Mouse (Mus musculus) CH12.LX (cell line): ENCODE results near the gene Hivep2.

Source experiments
- CTCF ChIP-seq, 2 experiments: IDR thresholded peaks in 1 of 2; conservative IDR thresholded peaks in 1 of 2; 2 replicates each; pipeline ENCODE4 v1.5.1; 2011 to 2012; ENCODE audit warnings: low read depth in 2 of 2, low read length in 2 of 2, improper control_type of control experiment in 1 of 2, inconsistent platforms in 1 of 2, mild to moderate bottlenecking in 1 of 2, moderate library complexity in 1 of 2
- ELF1 ChIP-seq: IDR thresholded peaks from 2 replicates; pipeline ENCODE4 v1.6.1; 2014; ENCODE audit warnings: low read depth, mild to moderate bottlenecking, inconsistent platforms, low read length, improper control_type of control experiment
- EP300 ChIP-seq: IDR thresholded peaks from 2 replicates; pipeline ENCODE4 v1.6.1; 2011; ENCODE audit warnings: low read length, improper control_type of control experiment
- IRF4 ChIP-seq: IDR thresholded peaks from 2 replicates; pipeline ENCODE4 v1.6.1; 2014; ENCODE audit warnings: low read depth, mild to moderate bottlenecking, inconsistent platforms, low read length, improper control_type of control experiment
- KAT2A ChIP-seq: IDR thresholded peaks from 2 replicates; pipeline ENCODE4 v1.6.1; 2012; ENCODE audit warnings: low read length, improper control_type of control experiment, inconsistent platforms; ENCODE audit not compliant: insufficient replicate concordance
- MAFK ChIP-seq: IDR thresholded peaks from 2 replicates; pipeline ENCODE4 v1.6.1; 2011; ENCODE audit warnings: low read length, improper control_type of control experiment; ENCODE audit not compliant: insufficient replicate concordance
- MAZ ChIP-seq: IDR thresholded peaks from 2 replicates; pipeline ENCODE4 v1.6.1; 2012; ENCODE audit warnings: low read depth, mild to moderate bottlenecking, inconsistent platforms, low read length, improper control_type of control experiment, moderate library complexity
- POLR2A ChIP-seq: IDR thresholded peaks from 2 replicates; pipeline ENCODE4 v1.6.1; 2011; ENCODE audit warnings: low read depth, mild to moderate bottlenecking, improper control_type of control experiment, low read length
- UBTF ChIP-seq: IDR thresholded peaks from 2 replicates; pipeline ENCODE4 v1.6.1; 2012; ENCODE audit warnings: low read depth, mild to moderate bottlenecking, inconsistent platforms, low read length, improper control_type of control experiment, moderate library complexity
- USF2 ChIP-seq: conservative IDR thresholded peaks from 2 replicates; pipeline ENCODE4 v1.6.1; 2011; ENCODE audit warnings: low read depth, low read length, improper control_type of control experiment
- ZNF384 ChIP-seq: IDR thresholded peaks from 2 replicates; pipeline ENCODE4 v1.6.1; 2012; ENCODE audit warnings: low read depth, low read length, improper control_type of control experiment, inconsistent platforms

GRCm38 (mm10) chr10:13971268-13971667 lies 5.4 kb downstream of the Hivep2 start:
- TF ChIP-seq POLR2A = no peak
- TF ChIP-seq KAT2A = no peak
- TF ChIP-seq MAFK = no peak
- TF ChIP-seq ZNF384 = no peak
- TF ChIP-seq USF2 = no peak
- TF ChIP-seq EP300 = no peak
- no peak for TF ChIP-seq CTCF (conservative IDR thresholded peaks at IDR 0.05 in 1 of 2, IDR thresholded peaks at IDR 0.05 in 1 of 2; ENCODE audit: low read depth in 2 of 2, low read length in 2 of 2)
- no peak for TF ChIP-seq IRF4
- TF ChIP-seq MAZ = no peak
- no peak for TF ChIP-seq ELF1
- TF ChIP-seq UBTF = no peak
